In genomic region chr1:122357015-122357414, GRCm38 (mm10) we compare ENCODE assay signal across 8 mouse cellular contexts.
DNase-seq lines count a peak whose midpoint lies in the region; ATAC-seq and TF ChIP-seq lines count a peak whose summit lies in the region.

No protein-coding gene starts in this region.

- no peaks in the 10 kb centered on the region for H3K36me3 ChIP-seq in hindbrain, embryonic 11.5 days (ENCODE audit: control insufficient read depth, insufficient read depth, low read length)
- no peaks in the 10 kb centered on the region for H3K36me3 ChIP-seq in lung, embryonic 15.5 days

- H3K9me3 ChIP-seq in hindbrain, embryonic 11.5 days (ENCODE audit: control insufficient read depth, low read length) = no peaks in the 10 kb centered on the region
- no peaks in the 10 kb centered on the region for H3K9me3 ChIP-seq in lung, embryonic 15.5 days

- H3K4me1 ChIP-seq in cerebellum, adult 2 months (ENCODE audit: control insufficient read depth, insufficient read depth, low read length) = no peaks in the 10 kb centered on the region
- H3K4me1 ChIP-seq in hindbrain, embryonic 11.5 days (replicated peaks; ENCODE audit: control insufficient read depth, insufficient read depth, low read length) = no peaks in the 10 kb centered on the region
- no peaks in the 10 kb centered on the region for H3K4me1 ChIP-seq in lung, embryonic 15.5 days

- TF ChIP-seq POLR2A in cerebellum, adult 2 months (IDR thresholded peaks at IDR 0.05; ENCODE audit: borderline replicate concordance, insufficient read depth, low read length) = no peak

- no peak overlapping the region for H3K27ac ChIP-seq in cerebellum, adult 2 months (ENCODE audit: insufficient read depth, low read length)
- H3K27ac ChIP-seq in hindbrain, embryonic 11.5 days (ENCODE audit: low read depth, low read length) = no peak overlapping the region
- H3K27ac ChIP-seq in lung, embryonic 15.5 days = no peak overlapping the region

- H3K9ac ChIP-seq in hindbrain, embryonic 11.5 days (ENCODE audit: low read depth, low read length) = no peak overlapping the region
- H3K9ac ChIP-seq in lung, embryonic 15.5 days = no peak overlapping the region

- no peak for TF ChIP-seq CTCF in cerebellum, adult 2 months (IDR thresholded peaks at IDR 0.05; ENCODE audit: borderline replicate concordance, insufficient read depth, low read depth, low read length)

- DNase-seq in MEL-GATA-1-ER (ENCODE audit: extremely low read depth, low read depth) = peak; percentile 96
- peak; percentile 90 to 93 for DNase-seq in cerebellum, adult 2 months
- DNase-seq in frontal cortex, postnatal 10 days (ENCODE audit: low spot score in 2 of 2) = peak; percentile 59 to 92
- DNase-seq in hindbrain, embryonic 11.5 days (ENCODE audit: low spot score) = peak; percentile 100
- DNase-seq in layer of hippocampus, adult 9-11 months = peak; percentile 81
- DNase-seq in retina, embryonic 14.5 days (ENCODE audit: low spot score) = peak; percentile 90
- DNase-seq in thymus, postnatal 4 days = peak; percentile 98

- no peak overlapping the region for H3K4me2 ChIP-seq in hindbrain, embryonic 11.5 days (replicated peaks; ENCODE audit: low read depth, low read length)
- H3K4me2 ChIP-seq in lung, embryonic 15.5 days = no peak overlapping the region

- H3K4me3 ChIP-seq in cerebellum, adult 2 months (replicated peaks; ENCODE audit: insufficient read depth, low read depth, low read length) = no peak overlapping the region
- H3K4me3 ChIP-seq in hindbrain, embryonic 11.5 days (ENCODE audit: low read depth, low read length) = no peak overlapping the region
- H3K4me3 ChIP-seq in lung, embryonic 15.5 days = no peak overlapping the region

- 93% methylated on average over 16 of the region's 16 CpGs for WGBS in cerebellum, adult 2 months
- 94% methylated on average over 16 of the region's 16 CpGs for WGBS in hindbrain, embryonic 11.5 days
- 90% methylated on average over 16 of the region's 16 CpGs for WGBS in lung, embryonic 15.5 days

- peaks cover 1% of the 10 kb centered on the region; the same call in 1 of the 2 replicates for H3K27me3 ChIP-seq in cerebellum, adult 2 months (ENCODE audit: control insufficient read depth, insufficient read depth, low read length)
- H3K27me3 ChIP-seq in hindbrain, embryonic 11.5 days (ENCODE audit: control insufficient read depth, insufficient read depth, low read length) = peaks cover 2% of the 10 kb centered on the region; the same call in 1 of the 2 replicates
- H3K27me3 ChIP-seq in lung, embryonic 15.5 days = no peaks in the 10 kb centered on the region

- ATAC-seq in hindbrain, embryonic 11.5 days (ENCODE audit: low FRiP score) = peak; percentile 75
- peak; percentile 88 for ATAC-seq in lung, embryonic 15.5 days (ENCODE audit: borderline replicate concordance, extremely low read depth, low FRiP score, low TSS enrichment)
